Comparison of ENCODE assay signal across 27 mouse cellular contexts in genomic region chr2:28746682-28747332, GRCm38 (mm10). TPM values are rescaled to one million over a fixed set of nuclear protein-coding genes. Genes with fewer than 3 reads are reported as not detected.
A peak's percentile ranks its signal among the peaks of the same experiment; 100 is the strongest.
DNase-seq lines count a peak whose midpoint lies in the region; ATAC-seq lines count a peak whose summit lies in the region.
"Had no signal": no experiment of that assay in that cellular context is flagged by ENCODE, and none has a peak within 500 bp of the region (broad histone marks: within the 10 kb centered on the region; RNA-seq: fewer than 3 reads in every experiment).

No protein-coding gene starts in this region.

- no peak overlapping the region for H3K27ac ChIP-seq in embryonic facial prominence, embryonic 14.5 days (replicated peaks; ENCODE audit: low read depth, low read length)
- H3K27ac ChIP-seq in lung, embryonic 16.5 days (ENCODE audit: low read length) = peak overlapping the region; percentile 78
- H3K27ac ChIP-seq in forebrain, embryonic 10.5 days = no peak overlapping the region
- H3K27ac ChIP-seq: heart, embryonic 15.5 days; hindbrain, postnatal 0 days; layer of hippocampus, adult 2 months; left cerebral cortex, adult 2 months; limb, embryonic 15.5 days; liver, embryonic 13.5 days; macrophage; midbrain, embryonic 13.5 days; neural tube, embryonic 13.5 days had no signal

- peaks cover 3% of the 10 kb centered on the region for H3K4me1 ChIP-seq in embryonic facial prominence, embryonic 14.5 days (ENCODE audit: control insufficient read depth, insufficient read depth, low read length)
- H3K4me1 ChIP-seq in lung, embryonic 16.5 days (replicated peaks; ENCODE audit: control insufficient read depth, insufficient read depth, low read length) = peaks cover 7% of the 10 kb centered on the region
- H3K4me1 ChIP-seq in forebrain, embryonic 10.5 days = peaks cover 17% of the 10 kb centered on the region

- WGBS in embryonic facial prominence, embryonic 14.5 days = 62% methylated on average over 15 of the region's 15 CpGs
- WGBS in lung, embryonic 16.5 days = 39% methylated on average over 15 of the region's 15 CpGs
- 84% methylated on average over 15 of the region's 15 CpGs for WGBS in forebrain, embryonic 10.5 days

- peak; percentile 71 for ATAC-seq in embryonic facial prominence, embryonic 14.5 days (ENCODE audit: low read depth)
- ATAC-seq in lung, embryonic 16.5 days (ENCODE audit: low read depth) = peak; percentile 93
- ATAC-seq: activated CD4-positive, CD25-positive, alpha-beta regulatory T cell, adult 4 months; forebrain, embryonic 14.5 days; hindbrain, postnatal 0 days; intestine, postnatal 0 days; midbrain, embryonic 13.5 days had no signal

- DNase-seq in A20 (ENCODE audit: low read depth, low spot score) = peak; percentile 31
- DNase-seq in embryonic facial prominence, embryonic 14.5 days (ENCODE audit: low spot score) = peak; percentile 33
- DNase-seq in lung, postnatal 36 days = peak; percentile 80
- no peak for DNase-seq in spleen, postnatal 10 days (ENCODE audit: low spot score in 2 of 2)
- DNase-seq in forebrain, embryonic 10.5 days (ENCODE audit: extremely low spot score, low spot score) = no peak
- no peak for DNase-seq in frontal cortex, postnatal 14 days (ENCODE audit: low spot score in 2 of 2)
- DNase-seq: cerebellum, adult 18-20 months; cerebellum, postnatal 10 days; kidney, adult 9 months; kidney, postnatal 25 days; liver, embryonic 13.5 days; thymus, adult 2 months; thymus, postnatal 4 days had no signal

- no peak overlapping the region for H3K4me2 ChIP-seq in embryonic facial prominence, embryonic 14.5 days (ENCODE audit: low read depth, low read length)
- H3K4me2 ChIP-seq in lung, embryonic 16.5 days (ENCODE audit: low read depth, low read length) = peak overlapping the region; percentile 32; the same call in 1 of the 2 replicates
- H3K4me2 ChIP-seq: heart, embryonic 15.5 days; limb, embryonic 15.5 days; liver, embryonic 13.5 days; midbrain, embryonic 13.5 days; neural tube, embryonic 13.5 days had no signal

- H3K27me3 ChIP-seq in embryonic facial prominence, embryonic 14.5 days (replicated peaks; ENCODE audit: control insufficient read depth, insufficient read depth, low read length) = peaks cover 7% of the 10 kb centered on the region; the same call in 1 of the 2 replicates
- H3K27me3 ChIP-seq in lung, embryonic 16.5 days (ENCODE audit: control insufficient read depth, insufficient read depth, low read depth, low read length) = peaks cover 8% of the 10 kb centered on the region; the same call in 1 of the 2 replicates
- H3K27me3 ChIP-seq in forebrain, embryonic 10.5 days (ENCODE audit: poor library complexity, severe bottlenecking) = peaks cover 67% of the 10 kb centered on the region
- H3K27me3 ChIP-seq: CH12.LX had no signal

- H3K36me3 ChIP-seq in embryonic facial prominence, embryonic 14.5 days (ENCODE audit: control insufficient read depth, insufficient read depth, low read length) = no peaks in the 10 kb centered on the region
- H3K36me3 ChIP-seq in lung, embryonic 16.5 days (ENCODE audit: control insufficient read depth, insufficient read depth, low read length) = no peaks in the 10 kb centered on the region
- no peaks in the 10 kb centered on the region for H3K36me3 ChIP-seq in forebrain, embryonic 10.5 days (replicated peaks)
- H3K36me3 ChIP-seq: heart, embryonic 15.5 days; limb, embryonic 15.5 days; liver, embryonic 13.5 days; midbrain, embryonic 13.5 days; neural tube, embryonic 13.5 days had no signal

- H3K9me3 ChIP-seq in embryonic facial prominence, embryonic 14.5 days (ENCODE audit: control insufficient read depth, low read length) = no peaks in the 10 kb centered on the region
- H3K9me3 ChIP-seq in lung, embryonic 16.5 days (ENCODE audit: control insufficient read depth, low read length) = no peaks in the 10 kb centered on the region
- H3K9me3 ChIP-seq in forebrain, embryonic 10.5 days = no peaks in the 10 kb centered on the region
- H3K9me3 ChIP-seq: heart, embryonic 15.5 days; limb, embryonic 15.5 days; liver, embryonic 13.5 days; midbrain, embryonic 13.5 days; neural tube, embryonic 13.5 days had no signal

- no peak overlapping the region for H3K9ac ChIP-seq in embryonic facial prominence, embryonic 14.5 days (ENCODE audit: low read depth, low read length)
- no peak overlapping the region for H3K9ac ChIP-seq in lung, embryonic 16.5 days (ENCODE audit: low read length)
- H3K9ac ChIP-seq: heart, embryonic 15.5 days; limb, embryonic 15.5 days; liver, embryonic 13.5 days; midbrain, embryonic 13.5 days; neural tube, embryonic 13.5 days had no signal

- H3K4me3 ChIP-seq in embryonic facial prominence, embryonic 14.5 days (ENCODE audit: low read depth, low read length) = no peak overlapping the region
- no peak overlapping the region for H3K4me3 ChIP-seq in lung, embryonic 16.5 days (ENCODE audit: low read length)
- H3K4me3 ChIP-seq in forebrain, embryonic 10.5 days = no peak overlapping the region
- H3K4me3 ChIP-seq: heart, embryonic 15.5 days; layer of hippocampus, adult 2 months; left cerebral cortex, adult 2 months; limb, embryonic 15.5 days; liver, embryonic 13.5 days; midbrain, embryonic 13.5 days; neural tube, embryonic 13.5 days had no signal

RNA-seq across cellular contexts. Expression of gene Ak8, which starts 46.8 kb away (rescaled TPM):
- polyA plus RNA-seq in embryonic facial prominence, embryonic 14.5 days (2014; fragmentation: Nextera tagmentation; extraction: Ambion mirVana) = 1.2 and 2.0 TPM in 2 replicates
- 4.2 and 4.7 TPM in 2 replicates for polyA plus RNA-seq in lung, embryonic 16.5 days (2015; fragmentation: Nextera tagmentation; extraction: Ambion mirVana)
- polyA plus RNA-seq in forebrain, embryonic 10.5 days (2016; fragmentation: Nextera tagmentation; extraction: Ambion mirVana) = 0.68 and 0.69 TPM in 2 replicates
- polyA plus RNA-seq: activated CD4-positive, CD25-positive, alpha-beta regulatory T cell, adult 4 months; intestine, postnatal 0 days had no signal

RNA-seq across cellular contexts. Expression of gene Spaca9, which starts 47.3 kb away (rescaled TPM):
- 3.2 and 4.4 TPM in 2 replicates for polyA plus RNA-seq in embryonic facial prominence, embryonic 14.5 days (2014; fragmentation: Nextera tagmentation; extraction: Ambion mirVana)
- 6.5 and 9.6 TPM in 2 replicates for polyA plus RNA-seq in lung, embryonic 16.5 days (2015; fragmentation: Nextera tagmentation; extraction: Ambion mirVana)
- 2.7 and 3.3 TPM in 2 replicates for polyA plus RNA-seq in forebrain, embryonic 10.5 days (2016; fragmentation: Nextera tagmentation; extraction: Ambion mirVana)
- polyA plus RNA-seq: adrenal gland, adult 2 months had no signal

Comparison
In these comparisons a context has a peak if more than half of its experiments do, and no peak if none do; other contexts are left out.
1. DNase-seq: peak in A20 (single experiment), embryonic facial prominence, embryonic 14.5 days (single experiment) and lung, postnatal 36 days (single experiment); none in spleen, postnatal 10 days (0 of 2), forebrain, embryonic 10.5 days (single experiment) and frontal cortex, postnatal 14 days (0 of 2).